Mouse (Mus musculus) 3T3-L1 (cell line): ENCODE measurements around the gene Syt7.

ENCODE experiments used
- DNase-seq: peaks from one replicate; pipeline ENCODE4 v3.0.0-alpha.2; 2015; ENCODE audit warnings: low read depth, low spot score

The Syt7 gene

GRCm38 (mm10) chr19:10456752-10457483 is 68.0 kb downstream of the Syt7 start, which contains the start of gene Lrrc10b:
TSS of gene Lrrc10b (minus strand) at chr19:10457473.
- DNase-seq, result no peak

- DNase-seq, result no peak
Measured at GRCm38 (mm10) chr19:10457484-10457800, 68.6 kb downstream of the Syt7 start.

DNA sequence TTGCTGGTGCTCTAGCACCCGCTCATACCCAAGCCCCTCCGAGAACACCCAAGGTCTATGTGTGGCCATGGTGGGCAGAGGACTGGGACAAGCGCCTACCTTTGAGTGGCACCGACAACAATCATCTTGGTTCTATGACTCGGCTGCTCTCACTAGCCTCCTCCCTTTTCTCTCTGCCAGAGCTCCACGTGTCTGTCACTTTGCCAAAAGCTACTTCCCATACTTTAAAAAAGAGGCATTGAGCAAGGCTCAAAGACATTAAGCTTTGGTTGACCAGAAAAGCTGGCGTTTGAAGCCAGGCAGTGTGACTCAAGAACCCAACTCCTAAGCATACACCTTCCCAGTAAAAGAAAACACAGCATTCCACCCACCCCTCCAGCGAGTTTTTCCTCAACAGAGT is 69.2 kb downstream of the Syt7 start:
- DNase-seq, result peak; percentile 43

DNA sequence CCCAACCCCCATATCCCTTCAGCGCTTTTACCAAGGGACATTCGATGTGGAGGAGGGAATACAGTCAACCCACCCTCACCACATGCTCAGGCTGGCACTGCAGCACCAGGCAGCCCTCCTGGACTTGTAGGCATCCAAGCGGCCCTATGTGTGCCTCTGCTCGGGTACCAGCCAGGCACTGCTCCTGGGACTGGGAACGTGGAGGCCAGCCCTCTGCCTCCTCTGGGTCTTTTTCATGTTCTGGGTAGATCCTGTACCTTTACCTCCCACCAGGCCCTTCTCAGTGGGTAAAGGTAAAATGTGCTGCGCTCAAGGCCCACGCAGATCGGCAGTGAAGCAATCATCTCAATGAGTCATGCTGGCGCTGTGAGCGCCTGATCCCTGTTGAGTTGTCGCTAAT is 71.0 kb downstream of the Syt7 start:
- no peak for DNase-seq

- DNase-seq, result no peak
Measured at GRCm38 (mm10) chr19:10461584-10461983, 72.7 kb downstream of the Syt7 start.

DNA sequence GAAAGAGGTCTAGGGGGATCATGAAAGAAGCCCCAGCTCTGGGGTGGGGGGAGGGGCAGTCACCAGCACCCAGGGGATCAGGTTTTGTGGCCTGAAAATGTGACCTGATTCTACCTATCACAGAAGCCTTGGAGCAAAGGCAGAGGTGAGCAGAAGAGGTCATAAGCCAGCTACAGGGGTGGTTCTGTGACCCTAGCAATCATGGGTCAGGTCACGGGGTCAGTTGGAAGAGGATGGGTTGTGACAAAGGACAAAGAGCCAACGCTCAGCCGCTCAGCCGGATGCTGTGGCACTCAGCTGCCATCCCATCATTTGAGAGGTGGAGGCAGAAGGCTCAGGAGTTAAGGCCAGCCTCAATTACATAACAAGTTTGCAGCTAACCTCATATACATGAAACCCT is 75.5 kb downstream of the Syt7 start:
- no peak for DNase-seq

DNA sequence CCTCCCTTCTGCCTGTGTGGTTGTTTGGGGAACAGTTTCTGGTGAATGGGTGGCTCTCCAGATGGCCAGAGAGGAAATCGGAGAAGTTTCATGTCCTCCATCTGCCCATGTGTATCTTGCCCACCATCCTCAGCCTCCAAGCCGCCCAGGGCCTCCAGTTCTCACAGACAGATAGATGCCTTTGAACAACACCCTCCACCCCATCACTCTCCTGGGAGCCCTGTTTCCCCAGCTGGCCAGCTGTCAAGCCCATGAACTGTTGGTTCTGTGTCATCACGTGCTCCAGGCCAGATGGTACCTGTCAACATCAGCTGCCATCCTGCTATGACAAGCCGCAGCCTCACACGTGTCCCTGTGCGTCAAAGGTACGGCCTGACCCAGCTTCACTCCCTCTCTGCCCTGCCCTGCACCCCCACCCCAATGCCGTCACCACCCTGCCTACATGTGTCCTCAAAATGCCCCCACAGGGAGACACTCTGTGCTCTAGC is 80.3 kb downstream of the Syt7 start:
- DNase-seq, result no peak

DNA sequence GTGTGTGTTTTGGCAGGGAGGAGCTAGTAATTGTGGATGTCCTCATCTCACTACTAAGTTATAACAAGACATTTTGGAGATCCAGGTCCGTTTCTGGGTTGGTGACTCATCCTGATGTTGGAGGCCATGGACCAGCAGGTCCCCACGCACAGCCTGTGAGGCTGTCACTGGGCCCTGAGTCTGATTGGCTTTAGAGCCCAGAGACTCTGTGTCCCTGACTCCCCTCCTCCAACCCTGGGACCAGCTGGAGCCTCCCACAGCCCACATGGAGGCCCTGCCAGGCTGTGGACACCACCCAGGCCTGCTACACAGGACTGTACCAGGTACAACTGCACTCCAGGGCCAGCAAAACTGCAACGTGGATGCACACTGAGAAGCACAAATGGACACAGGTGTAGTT is 84.1 kb downstream of the Syt7 start:
- DNase-seq, result no peak

GRCm38 (mm10) chr19:10473779-10474178 is 84.9 kb downstream of the Syt7 start:
- DNase-seq, result no peak

GRCm38 (mm10) chr19:10479541-10479940 is 90.7 kb downstream of the Syt7 start:
- no peak for DNase-seq

- no peak for DNase-seq
Measured at GRCm38 (mm10) chr19:10482703-10483102, 93.8 kb downstream of the Syt7 start, which contains the start of gene Ppp1r32. TSS of gene Ppp1r32 (minus strand) at chr19:10482928.

DNA sequence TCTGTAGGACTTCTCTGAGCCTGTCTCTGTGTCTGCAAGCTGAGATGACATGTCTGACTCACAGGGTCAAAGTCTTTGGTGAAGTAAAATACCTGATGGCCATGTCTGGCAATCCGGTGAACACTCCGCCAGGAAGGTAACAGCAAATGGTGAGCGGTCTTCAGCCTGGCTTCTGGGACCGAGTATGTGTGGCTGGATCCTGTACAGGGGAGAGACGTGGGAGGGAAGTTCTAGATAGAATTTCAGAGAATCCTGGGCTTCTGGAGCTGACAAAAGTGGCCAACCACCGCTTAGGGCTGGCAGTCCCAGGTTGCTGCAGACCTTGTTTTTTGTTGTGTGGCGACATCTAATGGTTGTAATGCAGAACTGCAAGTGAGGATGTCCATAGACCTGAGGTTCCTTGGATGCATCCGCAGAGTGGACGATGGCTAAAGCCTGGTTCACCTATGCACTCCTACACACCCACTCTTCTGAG is 97.4 kb downstream of the Syt7 start:
- DNase-seq, result peak; percentile 87

DNA sequence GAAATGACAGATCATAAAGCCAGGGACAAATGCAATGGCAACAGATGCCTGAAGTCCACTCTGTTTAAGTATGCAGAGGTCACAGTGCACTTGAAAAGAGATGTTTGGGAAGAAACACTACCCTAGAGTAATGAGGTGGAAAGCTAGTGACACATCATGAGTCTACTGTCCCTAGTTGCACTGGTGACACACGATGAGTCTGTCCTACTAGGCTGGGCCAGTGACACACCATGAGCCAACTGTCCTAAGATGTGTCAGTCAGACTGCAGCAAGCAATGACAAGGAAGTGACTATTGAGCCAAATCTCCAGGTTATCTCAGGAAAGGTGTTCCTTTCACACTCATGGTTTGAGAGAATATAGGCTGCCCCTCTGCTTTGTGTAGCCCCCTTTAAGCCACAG is 106.8 kb downstream of the Syt7 start:
- peak; percentile 21 for DNase-seq

GRCm38 (mm10) chr19:10496976-10497375 is 108.1 kb downstream of the Syt7 start:
- no peak for DNase-seq

- peak; percentile 95 for DNase-seq
Measured at GRCm38 (mm10) chr19:10497512-10498160, 108.7 kb downstream of the Syt7 start.

DNA sequence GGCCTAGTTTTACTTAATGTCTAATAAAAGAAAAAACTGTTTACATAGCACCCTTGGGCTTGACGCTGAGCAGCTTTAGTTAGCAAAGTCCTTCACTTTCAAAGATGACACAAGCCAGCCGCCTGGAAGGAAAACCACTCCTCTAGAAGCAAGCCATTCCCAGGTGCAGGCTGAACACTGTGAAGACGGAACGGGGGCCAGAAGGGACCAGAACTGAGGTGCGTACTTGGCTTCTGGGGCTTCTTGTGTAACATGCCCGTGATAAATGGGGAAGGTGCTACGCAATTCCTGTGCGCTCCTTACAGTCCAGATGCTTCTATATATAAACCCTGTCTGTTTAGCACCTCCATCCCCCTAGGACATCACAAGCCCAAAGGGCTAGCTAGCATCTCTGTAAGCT is 111.7 kb downstream of the Syt7 start:
- no peak for DNase-seq

DNA sequence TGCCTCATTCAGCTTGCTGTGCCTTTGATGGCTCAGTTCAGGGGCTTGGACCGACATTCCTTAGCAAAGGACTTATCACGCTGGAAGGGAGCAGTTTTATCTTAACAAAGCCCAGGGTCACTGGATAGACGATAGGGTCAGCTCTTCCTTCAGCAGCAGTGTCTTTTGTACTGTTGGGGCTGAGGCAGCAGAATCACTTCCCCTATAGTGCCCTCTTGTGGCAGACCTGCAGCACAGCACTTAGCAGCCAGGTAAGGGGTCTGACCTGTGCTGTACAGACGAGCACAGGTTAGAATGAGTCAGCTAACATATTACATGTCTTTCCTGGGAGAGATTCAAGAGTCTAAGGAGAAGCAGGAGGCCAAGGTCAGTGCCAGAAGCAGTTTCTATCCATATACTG is 113.7 kb downstream of the Syt7 start:
- peak; percentile 69 for DNase-seq
